Mouse (Mus musculus) embryo, embryonic 11 days (tissue): Measurements from ENCODE around the gene Cdc42ep1.
A peak's percentile ranks its signal among the peaks of the same experiment; 100 is the strongest.
"Not testable (repeated sequence)": the region's sequence is repeated elsewhere in the genome, so short reads cannot be mapped to it uniquely, and the experiment has no call there.

Experiments used
- DNase-seq: peaks from one replicate; pipeline ENCODE4 v3.0.0-alpha.2; 2015

The Cdc42ep1 gene

DNA sequence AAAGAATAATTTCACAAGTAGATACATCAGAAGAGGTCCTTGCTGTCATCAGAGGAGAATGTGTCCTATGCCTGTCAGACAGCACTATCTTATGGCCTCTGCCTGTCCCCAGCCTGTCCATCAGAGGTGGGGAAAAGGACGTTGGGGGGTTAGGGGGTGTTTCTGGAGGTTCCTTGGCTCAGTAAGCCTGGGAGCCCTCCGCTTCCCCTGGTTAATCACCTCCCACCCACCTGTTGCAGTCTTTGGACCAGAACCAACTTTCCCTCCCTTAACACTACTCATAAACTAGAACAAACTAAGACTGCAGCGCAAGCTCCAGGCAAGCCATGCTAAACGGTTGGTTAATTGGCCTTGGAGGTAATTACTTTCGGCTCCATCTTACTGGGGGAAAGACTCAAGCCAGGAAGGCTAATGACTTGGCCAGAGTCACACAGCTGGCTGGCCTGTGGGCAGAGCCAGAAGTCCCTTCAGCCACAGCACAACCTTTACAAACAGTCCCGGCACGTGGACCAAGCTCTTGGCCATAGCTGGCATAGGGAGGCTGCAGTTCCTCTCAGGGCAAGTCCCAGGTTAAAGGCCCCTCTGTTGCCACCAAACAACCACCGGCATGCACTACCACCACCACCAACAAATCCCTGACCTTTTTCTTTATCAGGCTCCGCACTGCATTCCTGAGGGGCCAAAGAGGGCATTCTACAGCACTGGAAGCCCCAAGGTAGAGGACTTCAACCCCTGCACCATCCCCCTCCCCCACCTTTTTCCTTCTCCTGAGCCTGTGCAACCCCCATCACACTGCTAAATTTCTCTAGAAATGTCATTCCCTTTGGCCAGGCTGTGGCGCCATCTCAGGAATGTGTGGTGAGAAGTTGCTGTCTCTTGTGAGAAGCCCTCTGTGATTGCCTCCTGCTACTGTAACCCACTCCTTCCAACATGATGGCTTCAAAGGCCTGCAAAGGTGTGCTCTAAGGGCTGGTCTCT lies 11.4 kb upstream of the Cdc42ep1 start:
- DNase-seq: no peak

DNA sequence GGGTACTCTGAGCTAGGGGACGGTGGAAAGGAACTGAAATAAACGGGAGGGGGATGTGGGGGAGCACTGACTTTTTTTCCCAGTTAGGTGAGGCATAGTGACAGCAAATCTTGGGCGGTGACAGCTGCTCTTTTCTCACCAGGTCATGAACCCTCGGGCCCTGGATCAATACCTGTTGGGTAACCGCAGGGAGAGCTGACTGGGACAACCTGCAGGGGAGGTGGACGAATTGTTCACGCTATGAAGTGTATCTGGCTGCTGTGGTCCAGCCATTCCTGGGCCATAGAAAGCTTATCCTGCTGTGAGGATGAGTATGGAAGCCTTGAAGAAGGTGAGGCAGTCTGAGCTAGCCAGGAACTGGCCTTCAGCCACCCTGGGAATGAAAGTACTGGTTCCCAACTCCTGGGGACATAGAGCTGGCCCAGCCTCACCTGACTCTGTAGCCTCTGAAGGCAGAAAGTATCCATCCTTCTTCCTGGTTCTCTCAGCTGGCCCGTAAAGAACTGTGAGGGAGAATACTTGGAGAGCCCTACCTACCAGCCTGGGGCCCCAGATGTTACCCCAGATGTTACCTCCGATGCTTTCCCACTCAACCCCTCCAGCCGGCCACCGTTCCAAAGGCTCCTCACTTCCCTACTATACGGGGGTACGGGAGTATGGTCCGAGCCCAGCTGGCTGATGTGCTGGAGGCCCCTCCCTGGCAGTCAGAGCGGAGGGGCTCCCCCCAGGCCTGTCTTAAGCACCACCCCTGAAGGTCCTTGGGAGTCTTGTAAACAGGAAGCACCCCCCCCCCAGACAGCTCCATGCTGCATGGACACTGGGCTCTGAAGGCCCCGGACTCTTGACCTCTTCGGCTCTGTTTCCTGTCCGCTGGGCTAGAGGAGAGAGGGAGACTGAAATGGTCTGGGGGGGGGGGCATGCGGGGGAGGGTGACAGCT lies 10.4 kb upstream of the Cdc42ep1 start:
- peak; percentile 61 for DNase-seq

DNA sequence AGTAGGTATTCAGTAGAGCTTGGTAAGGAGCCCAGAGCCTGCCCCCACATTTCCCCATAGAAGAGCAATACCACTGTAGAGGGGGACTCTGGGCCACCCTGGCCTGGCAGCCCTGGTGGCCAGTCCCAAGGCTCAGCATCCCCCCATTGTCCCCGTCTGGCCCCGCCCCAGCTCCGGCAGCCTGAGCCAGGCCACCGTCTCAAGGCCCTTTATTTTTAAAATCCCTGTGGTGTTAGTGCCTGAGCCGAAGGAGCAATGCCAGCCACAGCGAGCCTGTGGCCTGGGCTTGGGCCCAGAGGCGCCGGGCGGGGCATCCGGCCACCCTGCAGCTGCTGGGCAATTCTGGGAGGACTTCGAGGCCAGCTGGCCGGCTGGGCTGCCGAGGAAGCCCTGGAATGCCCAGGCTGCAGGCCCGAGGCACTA lies 9.7 kb upstream of the Cdc42ep1 start:
- DNase-seq: peak; percentile 74

DNA sequence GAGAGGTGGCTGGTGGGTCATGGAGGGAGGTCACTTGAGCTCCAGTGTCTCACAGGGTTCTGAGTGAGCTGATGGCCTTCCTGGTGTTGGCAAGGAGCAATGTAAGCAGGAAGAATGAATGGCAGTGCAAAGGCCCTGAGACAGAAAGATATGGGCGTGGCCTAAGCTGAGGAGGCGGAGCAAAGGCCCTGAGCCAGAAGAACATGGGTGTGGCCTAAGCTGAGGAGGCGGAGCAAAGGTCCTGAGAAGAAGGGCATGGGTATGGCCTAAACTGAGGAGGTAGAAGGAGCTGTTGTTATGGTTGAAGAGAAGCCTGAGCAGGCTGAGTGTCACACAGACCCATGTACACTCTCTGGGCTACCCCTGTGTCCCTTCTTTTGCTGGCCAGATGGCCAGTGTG lies 8.8 kb upstream of the Cdc42ep1 start:
- DNase-seq: no peak

DNA sequence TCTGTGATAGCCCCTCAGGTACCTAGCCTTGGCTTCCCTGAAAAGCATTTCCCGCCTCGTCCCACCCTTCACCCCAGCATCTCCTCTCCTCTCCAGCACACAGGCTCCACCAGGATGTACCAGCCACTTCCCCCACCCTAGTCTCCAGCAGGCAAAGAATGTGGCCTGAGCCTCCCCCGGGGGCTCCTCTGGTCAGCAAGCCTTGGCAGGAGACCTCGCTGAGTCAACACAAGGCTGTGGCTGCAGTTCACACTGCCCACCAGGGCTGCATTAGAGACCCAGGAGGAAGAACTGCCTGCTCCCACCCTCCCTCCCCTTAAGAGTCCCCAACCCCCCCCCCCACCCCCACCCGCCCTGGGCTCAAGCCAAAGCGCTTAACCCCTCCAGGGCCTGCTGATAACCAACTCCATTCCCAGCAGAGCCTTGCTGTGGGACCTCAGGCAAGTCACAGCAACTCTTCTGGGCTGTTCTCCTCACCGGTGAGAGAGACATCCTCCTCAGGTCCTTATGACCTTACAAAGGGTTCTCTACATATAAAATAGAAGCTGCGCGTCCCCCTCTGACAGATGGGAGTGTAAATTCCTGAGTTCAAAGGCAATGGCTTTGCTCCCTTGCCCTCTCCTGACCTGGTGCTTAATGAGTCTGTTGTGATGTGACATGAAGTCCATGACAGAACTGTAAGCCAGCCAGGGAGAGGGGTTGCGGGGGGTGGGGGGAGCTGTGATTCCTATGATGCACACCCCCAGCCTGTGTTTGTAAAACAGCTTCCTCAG lies 8.0 kb upstream of the Cdc42ep1 start:
- DNase-seq: no peak

DNA sequence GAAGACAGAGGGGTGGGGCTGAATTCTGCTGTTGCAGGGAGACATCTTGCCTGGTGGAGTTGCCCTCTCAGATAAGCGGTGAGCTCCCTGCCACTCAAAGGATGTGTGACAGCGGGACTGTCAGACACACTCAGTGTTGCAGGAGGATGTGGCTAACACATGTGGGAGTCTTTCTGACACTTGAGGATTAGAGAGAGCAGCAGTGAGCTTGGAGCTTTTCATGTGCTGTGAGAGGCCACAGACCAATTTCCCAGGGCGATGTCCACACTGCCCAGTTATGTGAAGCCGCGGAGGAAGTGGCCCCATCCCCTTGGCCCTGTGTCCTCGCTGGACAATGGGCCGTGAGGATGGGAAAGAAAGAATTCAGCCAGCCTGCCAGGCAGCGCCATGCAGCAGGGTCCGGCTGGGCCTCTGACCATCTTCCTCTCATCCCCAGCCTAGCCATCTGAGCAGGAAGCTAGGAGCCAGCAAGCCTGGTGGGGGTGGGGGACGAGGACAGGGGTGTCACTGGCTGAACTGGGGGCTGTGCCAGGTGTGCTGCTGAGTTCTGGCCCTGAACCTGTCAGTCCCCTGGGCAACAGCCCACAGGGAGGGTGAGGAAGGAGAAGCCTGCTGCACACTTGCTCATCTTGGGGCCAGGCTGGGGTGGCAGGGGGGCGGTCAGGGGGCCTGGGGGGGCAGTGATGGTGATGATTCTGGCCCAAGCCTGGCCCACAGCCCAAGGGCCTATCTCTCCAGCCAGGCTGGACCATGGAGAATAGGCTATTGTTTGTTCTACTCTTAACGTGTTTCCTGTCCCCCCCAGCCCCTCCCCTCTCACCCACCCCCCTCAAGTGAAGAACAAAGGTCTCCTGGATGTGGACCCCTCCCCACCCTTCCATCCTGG lies 7.0 kb upstream of the Cdc42ep1 start:
- DNase-seq: peak; percentile 46

DNA sequence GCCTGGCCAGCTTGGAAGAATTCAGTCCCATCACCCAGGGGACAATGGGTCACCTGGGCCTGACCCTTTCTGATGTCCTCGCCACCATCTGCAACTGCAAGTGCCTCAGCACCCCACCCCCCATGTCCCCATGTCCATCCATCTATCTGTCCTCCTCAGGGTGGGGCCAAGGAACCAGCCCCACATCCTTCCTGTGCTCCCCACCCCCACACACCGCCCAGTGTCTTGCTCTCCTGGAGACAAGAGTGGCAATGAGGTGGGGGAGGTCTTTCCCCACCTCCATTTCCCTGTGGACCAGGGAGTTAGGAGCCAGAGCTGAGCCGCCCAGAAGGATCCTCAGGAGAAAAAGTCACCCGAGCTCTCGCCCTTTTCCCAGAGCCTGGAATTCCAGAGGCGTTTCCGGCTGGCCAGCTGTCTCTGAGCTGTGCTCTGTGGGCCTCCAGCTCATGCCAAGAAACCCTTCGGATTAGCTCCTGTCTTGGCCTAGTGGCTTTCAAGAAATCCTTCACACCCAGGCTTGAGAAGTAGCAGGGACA lies 6.3 kb upstream of the Cdc42ep1 start:
- peak; percentile 54 for DNase-seq

DNA sequence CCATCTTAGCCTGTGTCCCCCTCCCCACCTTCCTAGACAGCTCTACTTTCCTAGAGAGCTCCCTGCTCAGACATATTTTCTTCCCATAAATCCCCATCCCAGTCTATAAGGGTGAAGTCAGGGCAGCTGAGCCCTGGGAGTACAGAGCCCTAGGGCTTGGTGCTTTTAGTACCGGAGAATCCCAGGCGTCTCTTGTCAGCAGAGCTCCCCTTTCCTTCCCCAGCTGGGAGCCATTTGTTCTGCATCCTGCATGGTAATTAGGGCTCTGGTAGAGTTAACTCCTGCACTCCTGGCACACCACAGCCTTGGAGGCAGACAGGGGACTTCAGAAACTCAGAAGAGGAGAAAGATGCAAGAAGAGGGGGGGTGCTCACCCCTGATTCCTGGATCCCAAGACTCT lies 2.7 kb upstream of the Cdc42ep1 start:
- peak; percentile 85 for DNase-seq

DNA sequence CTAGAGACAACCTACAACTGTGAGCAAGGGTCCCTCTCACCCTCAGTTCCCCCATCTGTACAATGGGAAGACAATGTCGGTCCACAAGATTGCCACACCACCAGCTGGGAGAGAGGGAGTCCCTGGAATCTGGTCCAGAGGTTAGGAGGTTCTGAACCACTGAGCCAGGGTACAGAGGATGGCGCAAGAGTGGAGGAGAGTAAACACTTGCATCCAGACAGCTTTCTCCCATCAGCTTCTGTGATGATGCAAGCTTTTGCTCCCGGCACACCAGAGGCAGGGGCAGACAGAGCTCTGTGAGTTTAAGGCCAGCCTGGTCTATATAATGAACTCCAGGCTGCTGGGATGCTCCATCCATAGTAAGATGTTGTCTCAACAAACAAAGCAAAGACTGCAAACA lies 2.2 kb upstream of the Cdc42ep1 start:
- no peak for DNase-seq

DNA sequence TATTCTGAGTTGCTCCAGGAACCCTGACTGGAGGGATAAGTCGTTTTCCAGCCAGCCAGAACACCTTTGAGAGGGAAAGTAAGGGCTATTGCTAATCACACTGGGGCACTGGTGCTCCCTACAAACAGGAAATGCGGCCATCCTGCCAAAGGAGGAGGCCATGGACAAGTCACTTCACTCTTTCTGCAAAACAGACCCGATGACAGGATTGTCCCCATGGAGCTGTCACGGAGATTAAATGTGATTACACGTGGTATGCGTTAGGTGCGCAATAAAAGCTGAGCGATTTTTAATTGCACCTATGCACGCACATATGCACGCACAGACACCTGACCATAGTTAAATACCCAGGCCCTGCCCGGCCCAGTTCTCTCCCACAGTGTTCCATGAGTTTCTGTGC lies 1.7 kb upstream of the Cdc42ep1 start:
- no peak for DNase-seq

DNA sequence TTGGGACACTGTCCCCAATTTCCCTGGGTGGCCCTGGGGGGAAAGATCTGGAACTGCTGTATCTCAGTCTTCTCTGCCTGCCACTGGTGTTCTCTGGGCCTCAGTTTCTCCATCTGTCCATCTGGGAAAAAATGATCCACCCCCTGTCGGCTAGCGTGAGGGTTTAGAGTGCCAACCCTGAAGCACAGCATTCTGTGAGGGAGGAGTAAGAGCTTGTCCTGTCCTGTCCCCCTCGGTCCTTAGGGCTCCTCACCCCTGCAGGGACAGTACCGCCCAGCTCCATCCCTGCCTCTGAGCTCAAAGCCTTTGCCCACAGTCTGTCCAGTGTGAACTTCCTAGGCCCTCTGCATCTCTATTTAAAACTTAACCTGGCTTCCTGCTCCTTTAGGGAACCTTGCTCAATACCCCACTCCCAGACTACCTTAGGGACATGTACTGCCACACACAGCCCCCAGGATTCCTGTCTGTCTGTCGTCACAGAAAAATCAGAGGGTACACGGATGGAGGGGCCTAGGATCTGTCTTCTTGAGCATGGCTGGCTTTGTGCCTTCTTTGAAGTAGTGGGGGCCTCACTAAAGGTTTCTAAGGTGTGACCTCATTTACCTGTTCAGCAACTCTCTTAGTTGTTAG lies 1.1 kb upstream of the Cdc42ep1 start:
- no peak for DNase-seq

DNA sequence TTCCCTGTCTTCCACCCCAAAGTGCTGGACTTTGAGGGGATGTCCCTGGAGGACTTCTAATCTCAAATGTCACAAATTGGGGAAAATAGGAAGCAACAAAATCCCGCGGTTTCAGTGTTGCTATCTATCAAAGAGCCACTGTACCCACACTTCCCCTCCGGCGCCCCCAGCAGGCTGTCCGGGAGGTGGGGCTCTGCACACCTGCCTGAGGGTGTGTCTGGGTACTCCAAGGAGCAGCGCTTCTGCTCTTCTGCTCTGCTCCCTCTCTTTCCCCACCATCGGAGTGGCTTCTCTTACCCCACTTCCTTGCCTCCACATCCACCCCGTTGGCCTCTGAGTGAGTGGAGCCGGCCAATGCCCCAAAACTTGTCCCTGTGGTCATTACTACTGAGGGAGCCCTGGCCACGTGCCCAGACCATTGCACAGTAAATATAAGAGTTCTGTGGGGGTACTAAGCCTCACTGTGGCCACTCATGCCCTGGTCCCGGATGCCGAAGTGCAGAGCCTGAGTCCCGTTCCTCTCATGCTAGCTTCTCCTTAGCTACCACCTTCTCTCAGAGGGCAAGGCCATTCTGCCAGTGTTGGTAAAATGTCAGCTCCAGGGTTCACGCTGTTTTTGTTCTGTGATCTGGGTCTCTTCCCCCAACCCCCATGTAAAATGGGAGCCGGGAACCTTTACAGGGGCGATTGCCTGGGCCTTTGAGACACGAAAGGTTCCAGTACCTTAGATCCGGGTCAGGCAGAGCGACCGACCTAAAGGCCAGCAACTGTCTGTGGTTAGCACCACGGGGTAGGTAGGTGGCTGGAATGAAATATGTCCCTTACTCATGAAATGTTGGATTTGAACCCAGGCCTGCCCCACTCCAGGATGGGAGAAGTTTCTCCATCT lies 1.4 kb downstream of the Cdc42ep1 start:
- DNase-seq: no peak

DNA sequence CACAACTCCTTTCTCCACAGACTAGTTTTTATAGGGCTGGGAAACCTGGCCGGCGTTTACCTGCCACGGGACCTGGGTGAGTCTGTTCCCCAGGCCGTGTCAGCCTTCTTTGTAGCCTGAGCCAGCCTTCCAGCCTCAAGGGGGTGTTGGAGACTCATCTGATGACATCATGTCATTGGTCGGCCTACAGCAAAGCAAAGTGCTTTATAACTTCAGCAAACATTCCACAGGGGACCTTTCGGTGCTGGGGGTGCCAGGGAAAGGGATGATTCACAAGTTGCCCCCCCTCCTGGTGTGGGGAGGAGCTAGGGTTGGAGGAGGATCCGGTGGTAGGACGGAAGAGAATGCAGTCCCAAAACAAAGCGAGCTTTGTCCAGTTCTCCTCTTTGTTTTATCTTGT lies 2.4 kb downstream of the Cdc42ep1 start:
- DNase-seq: no peak

DNA sequence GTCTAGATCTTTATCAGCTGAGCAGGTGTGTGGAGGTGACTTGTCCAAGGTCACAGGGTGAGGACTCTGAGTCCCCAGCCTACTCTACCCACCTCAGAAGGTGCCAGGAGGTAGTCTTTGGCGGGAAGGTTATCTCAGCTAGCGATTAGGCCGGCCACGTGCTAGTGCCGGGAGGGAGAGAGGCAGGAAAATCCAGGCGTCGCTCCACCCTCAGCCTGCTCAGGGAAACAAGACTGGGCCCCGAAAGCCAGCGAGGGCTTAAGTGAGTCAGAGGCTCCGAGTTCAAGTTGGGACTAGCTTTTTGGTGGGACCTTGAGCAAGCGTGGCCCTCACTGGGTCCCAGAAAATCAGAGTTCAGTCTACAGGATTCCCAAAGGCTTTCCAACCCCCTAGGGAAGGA lies 2.9 kb downstream of the Cdc42ep1 start:
- DNase-seq: no peak

DNA sequence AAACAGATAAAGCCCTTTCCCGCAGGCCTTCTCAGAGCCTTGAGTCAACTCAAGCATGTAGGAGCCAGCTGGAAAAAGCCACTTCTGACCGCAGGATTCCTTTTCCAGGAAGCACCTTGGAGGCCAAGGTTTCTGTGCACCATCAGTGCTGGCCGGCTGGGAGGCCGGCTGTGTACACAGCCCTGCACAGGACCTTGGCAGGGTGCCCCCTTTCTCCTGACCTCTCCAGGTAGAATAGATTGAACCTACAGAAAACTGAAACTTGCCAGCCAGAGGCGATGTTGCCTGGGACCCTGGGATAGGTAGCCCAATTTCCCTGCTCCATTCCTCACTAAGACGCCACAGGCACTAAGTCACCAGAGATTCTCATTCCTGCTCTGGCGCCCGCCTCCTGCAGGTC lies 3.4 kb downstream of the Cdc42ep1 start:
- no peak for DNase-seq

DNA sequence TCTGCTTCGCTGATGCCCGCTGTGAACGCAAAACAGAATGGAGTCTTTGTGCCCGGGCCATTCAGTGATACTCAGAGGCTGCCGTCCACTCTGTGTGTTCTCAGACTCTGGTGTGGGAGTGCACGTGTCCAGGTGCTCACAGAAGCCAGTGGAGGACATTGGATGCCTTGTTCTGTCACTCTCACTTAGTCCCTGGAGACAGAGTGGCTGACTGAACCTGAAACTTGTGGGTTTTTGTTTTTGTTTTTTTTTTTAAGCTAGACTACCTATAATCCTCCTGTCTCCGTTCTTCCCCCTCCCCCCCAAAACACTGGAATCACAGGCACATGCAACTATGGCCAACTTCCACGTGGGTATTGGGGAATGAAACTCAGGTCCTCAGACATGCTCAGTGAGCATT lies 3.9 kb downstream of the Cdc42ep1 start:
- DNase-seq: no peak

DNA sequence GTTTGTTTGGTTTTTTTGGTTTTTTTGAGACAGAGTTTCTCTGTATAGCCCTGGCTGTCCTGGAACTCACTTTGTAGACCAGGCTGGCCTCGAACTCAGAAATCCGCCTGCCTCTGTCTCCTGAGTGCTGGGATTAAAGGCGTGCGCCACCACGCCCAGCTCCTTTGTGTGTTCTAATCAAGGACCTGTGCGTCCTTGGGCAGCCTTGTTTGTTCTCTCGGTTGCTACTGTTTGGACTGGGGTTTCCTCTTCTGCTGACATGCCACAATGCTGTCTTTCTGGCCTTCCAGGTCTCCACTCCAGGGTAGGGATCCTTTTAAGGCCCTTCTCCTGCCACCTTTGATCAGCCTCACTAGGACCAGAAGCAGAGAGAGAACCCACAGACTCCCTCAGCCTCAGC lies 4.4 kb downstream of the Cdc42ep1 start:
- not testable (repeated sequence) for DNase-seq

DNA sequence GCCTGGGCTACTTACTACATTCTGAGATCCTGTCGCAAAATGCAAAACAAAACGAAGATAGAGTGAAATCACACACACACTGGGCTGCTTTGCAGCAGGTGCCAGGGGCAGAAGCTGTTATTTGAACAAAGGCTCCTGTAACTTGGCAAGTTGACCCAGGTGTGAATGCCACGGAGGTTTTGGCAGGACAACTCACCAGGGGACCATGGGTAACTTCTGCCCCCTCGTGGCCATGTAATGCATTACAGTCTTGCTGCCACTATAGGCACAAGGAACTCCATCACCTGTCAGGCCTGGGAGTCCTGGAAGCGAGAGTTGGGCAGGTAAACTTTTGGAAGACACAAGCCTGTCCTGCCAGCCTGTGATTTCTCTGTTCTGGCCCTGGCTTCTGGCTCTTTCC lies 6.0 kb downstream of the Cdc42ep1 start:
- peak; percentile 81 for DNase-seq

DNA sequence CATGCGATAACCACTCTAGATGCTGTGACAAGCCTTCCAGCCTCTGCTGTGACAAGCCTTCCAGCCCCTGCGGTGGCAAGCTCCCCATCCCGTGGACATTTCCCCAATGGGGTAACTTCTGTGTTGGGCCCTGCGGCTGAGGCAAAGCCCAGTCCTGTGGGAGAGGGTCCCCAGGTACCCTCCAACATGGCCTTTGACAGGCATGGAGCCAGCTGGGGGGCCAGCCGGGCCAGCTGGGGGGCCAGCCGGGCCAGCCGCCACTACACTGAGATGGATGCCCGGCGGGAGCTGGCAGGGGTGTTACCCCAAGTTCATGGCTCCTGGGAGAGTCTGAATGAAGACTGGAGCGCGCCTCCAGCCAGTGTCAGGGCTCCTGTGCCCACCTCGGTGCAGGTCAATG lies 7.1 kb downstream of the Cdc42ep1 start:
- DNase-seq: no peak
